Mouse (Mus musculus): ENCODE results near the gene Osmr.

DNA sequence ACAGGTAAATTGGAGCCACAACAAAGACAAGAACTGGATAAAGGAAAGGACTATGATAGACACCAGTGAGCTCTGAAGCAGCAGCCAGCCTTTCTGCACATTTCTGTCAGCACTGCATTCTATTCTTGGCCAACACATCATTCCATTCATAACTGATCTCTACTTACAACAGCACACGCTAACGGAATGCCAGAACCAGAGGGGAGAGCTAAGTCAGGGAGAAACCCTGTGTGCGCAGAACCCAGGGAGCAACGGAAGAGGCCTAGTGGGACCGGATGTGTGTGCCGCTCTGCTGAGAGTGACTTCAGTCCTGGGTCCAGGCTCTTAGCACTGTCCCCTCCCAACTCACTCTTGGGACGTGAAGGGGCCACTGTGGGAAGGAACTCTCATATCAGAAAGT, 13.2 kb downstream of the Osmr start:
- TF ChIP-seq CTCF (IDR thresholded peaks at IDR 0.05; ENCODE audit: borderline replicate concordance, insufficient read depth, low read depth, low read length) (no peak), POLR2A (IDR thresholded peaks at IDR 0.05; ENCODE audit: borderline replicate concordance, insufficient read depth, low read length) (no peak)
